Mouse (Mus musculus): ENCODE results near the gene Abhd4.

Abhd4 gene

GRCm38 (mm10) chr14:54300136-54300535 is 46.1 kb downstream of the Abhd4 start:
- no peak for DNase-seq

GRCm38 (mm10) chr14:54300676-54301075 is 46.7 kb downstream of the Abhd4 start:
- DNase-seq = no peak

- DNase-seq = no peak
Observed at GRCm38 (mm10) chr14:54311763-54312162, 57.8 kb downstream of the Abhd4 start.
